Mouse (Mus musculus) liver, embryonic 11.5 days (tissue): Measurements from ENCODE around the gene P4ha2. TPM values are rescaled to one million over a fixed set of nuclear protein-coding genes. Genes with fewer than 3 reads are reported as not detected.
A peak's percentile ranks its signal among the peaks of the same experiment; 100 is the strongest.

Source experiments
- ATAC-seq: fragments of 200-750 bp; cut with Nextera tagmentation; replicated peaks from 2 replicates; pipeline ENCODE4 v1.8.0; 2017; ENCODE audit warnings: moderate number of reproducible peaks, mild to moderate bottlenecking, moderate TSS enrichment, moderate library complexity; ENCODE audit not compliant: low FRiP score
- DNase-seq: peaks from one replicate; pipeline ENCODE4 v3.0.0-alpha.2; 2017; ENCODE audit warnings: low spot score
- H3K27ac ChIP-seq: fragments of 300-500 bp; sonication (generic); 2 replicates; pipeline ENCODE4 v1.5.1; 2014; ENCODE audit warnings: mild to moderate bottlenecking, low read depth, low read length, control low read depth
- H3K27me3 ChIP-seq: fragments of 300-500 bp; sonication (generic); replicated peaks from 2 replicates; pipeline ENCODE4 v1.6.1; 2014; ENCODE audit warnings: low read length, mixed read lengths; ENCODE audit not compliant: control insufficient read depth, insufficient read depth
- H3K36me3 ChIP-seq: fragments of 300-500 bp; sonication (generic); 2 replicates; pipeline ENCODE4 v1.6.1; 2014; ENCODE audit warnings: mild to moderate bottlenecking, low read length, moderate library complexity, mixed read lengths; ENCODE audit not compliant: control insufficient read depth, insufficient read depth
- H3K4me1 ChIP-seq: fragments of 300-500 bp; sonication (generic); replicated peaks from 2 replicates; pipeline ENCODE4 v1.6.1; 2014; ENCODE audit warnings: low read length, mixed read lengths; ENCODE audit not compliant: control insufficient read depth, insufficient read depth
- H3K4me2 ChIP-seq: fragments of 300-500 bp; sonication (generic); 2 replicates; pipeline ENCODE4 v1.6.1; 2014; ENCODE audit warnings: mild to moderate bottlenecking, control low read depth, moderate library complexity
- H3K4me3 ChIP-seq: fragments of 300-500 bp; sonication (generic); 2 replicates; pipeline ENCODE4 v1.5.1; 2014; ENCODE audit warnings: low read depth, low read length, control low read depth
- H3K9ac ChIP-seq: fragments of 300-500 bp; sonication (generic); 2 replicates; pipeline ENCODE4 v1.6.1; 2014; ENCODE audit warnings: low read depth, low read length, control low read depth
- H3K9me3 ChIP-seq: fragments of 300-500 bp; sonication (generic); 2 replicates; pipeline ENCODE4 v1.6.1; 2016; ENCODE audit warnings: low read length, inconsistent platforms, mixed read lengths; ENCODE audit not compliant: control insufficient read depth
- WGBS: fragments of 180-500 bp; shearing (Covaris S2); extraction: QIAGEN DNeasy Blood & Tissue Kit; methylation state at CpG from one replicate; pipeline ENCODE4 v1.1.7; 2014; 5-methylcytosine and 5-hydroxymethylcytosine counted together
- polyA plus RNA-seq: library from polyadenylated mRNA; unstranded; fragments of >200 nt; fragmentation: Nextera tagmentation; extraction: Ambion mirVana; gene quantifications from 2 replicates; pipeline ENCODE4 v1.2.1, GENCODE M21; 2014

P4ha2 gene
- polyA plus RNA-seq, 1 experiment from 2014 or later, result 25.7 TPM

DNA sequence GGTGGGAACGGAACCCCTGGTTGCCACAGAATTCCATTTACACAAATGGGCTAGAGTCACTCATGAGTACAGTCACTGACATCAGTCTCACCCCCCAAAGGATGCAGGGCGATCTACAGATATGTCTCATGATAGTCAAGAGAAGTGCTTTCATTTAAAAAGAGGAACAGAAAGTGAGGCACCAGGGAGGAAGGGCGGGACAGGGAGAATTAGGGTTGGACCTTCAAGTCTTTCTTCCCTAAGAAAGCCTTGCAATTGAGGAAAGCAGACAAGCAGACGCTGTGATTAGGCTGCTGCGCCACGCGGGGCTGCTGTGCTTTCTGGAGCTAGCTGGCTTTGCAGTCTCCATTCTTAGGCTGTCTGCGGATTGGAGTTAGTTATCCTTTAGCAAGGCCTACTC is 8.2 kb upstream of the P4ha2 start:
- DNase-seq (no peak), ATAC-seq (no peak)
- no peaks in the 10 kb centered on the region for H3K36me3 ChIP-seq
- H3K4me1 ChIP-seq, result peaks cover 4% of the 10 kb centered on the region; the same call in 1 of the 2 replicates
- H3K9ac ChIP-seq, result no peak overlapping the region
- no peaks in the 10 kb centered on the region for H3K9me3 ChIP-seq
- no peaks in the 10 kb centered on the region for H3K27me3 ChIP-seq
- H3K4me3 ChIP-seq, result no peak overlapping the region
- H3K4me2 ChIP-seq, result no peak overlapping the region
- H3K27ac ChIP-seq, result no peak overlapping the region
- 46% methylated on average over 8 of the region's 8 CpGs for WGBS

DNA sequence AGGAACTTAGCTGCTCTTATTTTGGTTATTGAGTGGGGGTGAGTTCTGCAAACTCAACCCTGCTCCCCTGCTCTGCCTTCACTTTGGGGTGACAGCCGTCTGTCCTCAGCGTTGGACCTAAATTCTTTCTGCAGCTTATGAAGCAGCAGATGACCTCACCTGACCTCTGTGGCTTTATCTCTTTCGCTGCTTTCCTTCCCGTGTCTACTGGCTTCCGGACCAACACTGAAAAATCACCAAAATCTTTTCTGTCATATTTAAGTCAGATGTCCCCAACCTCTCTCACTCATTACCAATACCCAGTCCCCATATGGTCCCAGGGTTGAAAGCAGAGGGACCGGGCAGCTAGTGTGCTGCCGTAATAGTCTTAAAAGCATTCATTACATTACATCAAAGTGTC is 7.7 kb upstream of the P4ha2 start:
- no peak overlapping the region for H3K27ac ChIP-seq
- ATAC-seq, result no peak
- no peaks in the 10 kb centered on the region for H3K9me3 ChIP-seq
- no peak overlapping the region for H3K4me2 ChIP-seq
- no peak for DNase-seq
- peaks cover 4% of the 10 kb centered on the region; the same call in 1 of the 2 replicates for H3K4me1 ChIP-seq
- no peak overlapping the region for H3K4me3 ChIP-seq
- WGBS, result 33% methylated on average over 7 of the region's 7 CpGs
- no peaks in the 10 kb centered on the region for H3K36me3 ChIP-seq
- H3K27me3 ChIP-seq, result no peaks in the 10 kb centered on the region
- no peak overlapping the region for H3K9ac ChIP-seq

DNA sequence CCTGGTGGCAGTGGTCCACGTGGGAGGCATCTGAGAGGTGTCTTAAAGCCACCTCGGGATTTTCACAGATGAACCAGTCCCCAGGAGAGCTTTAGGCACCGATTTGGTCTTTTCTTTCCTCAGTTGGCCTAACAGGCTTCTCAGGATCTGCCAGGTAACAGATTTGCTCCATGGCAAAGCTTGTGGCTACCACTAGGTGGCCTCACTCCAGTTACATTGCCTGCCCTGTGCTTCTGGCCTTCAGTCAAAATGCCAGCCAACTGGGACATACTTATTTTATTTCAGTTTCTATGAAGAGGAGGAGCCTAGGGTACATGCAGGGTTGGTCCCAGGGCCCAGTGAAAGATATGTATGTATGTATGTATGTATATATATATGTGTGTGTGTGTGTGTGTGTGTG is 6.9 kb upstream of the P4ha2 start:
- Histone ChIP-seq H3K4me3 (no peak overlapping the region), H3K9ac (no peak overlapping the region), H3K4me1 (peaks cover 4% of the 10 kb centered on the region; the same call in 1 of the 2 replicates), H3K27me3 (no peaks in the 10 kb centered on the region), H3K9me3 (no peaks in the 10 kb centered on the region), H3K36me3 (no peaks in the 10 kb centered on the region), H3K27ac (no peak overlapping the region), H3K4me2 (no peak overlapping the region)
- 3% methylated on average over 3 of the region's 3 CpGs for WGBS
- ATAC-seq, result no peak
- no peak for DNase-seq

DNA sequence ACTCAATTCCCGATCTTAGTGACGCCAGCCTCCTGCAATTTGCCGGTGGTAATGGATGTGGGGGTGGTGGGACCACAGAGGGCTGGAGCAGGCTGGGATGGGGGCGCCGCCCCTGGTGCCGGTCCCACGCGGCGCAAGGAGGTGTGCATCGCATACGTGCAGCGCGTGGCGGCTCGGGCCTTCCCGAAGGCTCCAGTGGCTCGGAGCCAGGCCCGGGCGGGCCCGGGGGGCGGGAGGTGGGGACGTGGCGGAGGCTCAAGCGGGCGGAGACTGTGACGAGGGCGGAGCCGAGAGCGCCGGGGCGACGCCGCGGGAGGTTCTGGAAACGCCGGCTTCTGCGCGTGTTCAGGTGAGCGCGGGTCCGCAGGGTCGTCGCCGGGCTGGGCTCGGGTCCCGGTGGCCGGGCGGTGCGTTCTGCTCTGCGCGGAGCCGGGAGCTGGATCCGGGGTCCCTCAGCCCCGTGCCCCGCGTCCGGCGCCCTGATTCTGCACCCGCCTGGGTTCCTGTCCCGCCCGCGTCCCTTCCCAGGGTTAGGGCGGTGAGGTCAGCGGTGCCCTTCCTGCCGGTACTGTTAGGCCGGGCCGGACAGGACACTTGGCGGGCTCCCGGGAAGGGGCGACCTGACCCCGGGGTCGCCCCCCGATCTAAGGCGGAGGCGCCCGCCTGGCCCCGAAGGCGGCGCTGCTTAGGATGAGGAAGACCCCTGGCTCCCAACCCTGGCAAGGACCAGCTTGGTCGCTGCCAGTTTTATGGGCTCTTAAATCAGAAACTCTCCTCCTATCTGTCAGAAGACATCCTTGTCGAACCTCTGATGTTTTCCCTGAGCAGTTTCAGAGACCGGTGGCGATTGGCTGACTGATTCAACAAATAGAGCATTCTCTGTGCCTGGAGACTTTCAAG is 1.0 kb downstream of the P4ha2 start:
- peak; percentile 74 for ATAC-seq
- no peak overlapping the region for H3K27ac ChIP-seq

DNA sequence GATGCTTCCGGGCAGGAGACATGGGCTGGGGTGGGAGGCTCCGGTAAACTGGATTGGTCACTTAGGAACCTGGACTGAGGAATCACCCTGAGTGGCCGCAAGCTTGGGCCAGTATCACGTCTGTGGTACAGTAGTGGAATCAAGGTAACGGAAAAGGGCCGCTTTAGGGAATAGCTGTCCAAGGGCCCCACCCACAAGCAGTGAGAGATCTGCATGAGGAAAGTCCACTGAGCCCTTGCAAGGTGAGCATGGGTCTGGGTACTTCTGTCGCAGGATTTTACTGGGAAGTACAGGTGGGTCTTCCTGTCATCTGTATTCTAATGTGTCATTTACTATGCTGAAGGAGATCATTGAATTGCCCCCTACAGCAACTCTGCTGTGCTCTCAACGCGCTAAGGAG is 1.8 kb downstream of the P4ha2 start:
- Histone ChIP-seq H3K36me3 (no peaks in the 10 kb centered on the region), H3K27ac (no peak overlapping the region), H3K9me3 (no peaks in the 10 kb centered on the region), H3K4me2 (peak overlapping the region; percentile 99), H3K4me3 (peak overlapping the region; percentile 68), H3K4me1 (peaks cover 15% of the 10 kb centered on the region), H3K9ac (no peak overlapping the region), H3K27me3 (peaks cover 23% of the 10 kb centered on the region)
- no peak for DNase-seq
- no peak for ATAC-seq
- WGBS, result 70% methylated on average over 9 of the region's 9 CpGs

More for the DNA sequence above, 1.0 kb downstream of the P4ha2 start:
- Histone ChIP-seq H3K4me1 (peaks cover 15% of the 10 kb centered on the region), H3K36me3 (no peaks in the 10 kb centered on the region), H3K4me3 (peak overlapping the region; percentile 68), H3K4me2 (peak overlapping the region; percentile 99), H3K27me3 (peaks cover 23% of the 10 kb centered on the region), H3K9ac (peak overlapping the region; percentile 56), H3K9me3 (no peaks in the 10 kb centered on the region)
- under 1% methylated on average over 73 of the region's 83 CpGs for WGBS
- peak; percentile 70 for DNase-seq

DNA sequence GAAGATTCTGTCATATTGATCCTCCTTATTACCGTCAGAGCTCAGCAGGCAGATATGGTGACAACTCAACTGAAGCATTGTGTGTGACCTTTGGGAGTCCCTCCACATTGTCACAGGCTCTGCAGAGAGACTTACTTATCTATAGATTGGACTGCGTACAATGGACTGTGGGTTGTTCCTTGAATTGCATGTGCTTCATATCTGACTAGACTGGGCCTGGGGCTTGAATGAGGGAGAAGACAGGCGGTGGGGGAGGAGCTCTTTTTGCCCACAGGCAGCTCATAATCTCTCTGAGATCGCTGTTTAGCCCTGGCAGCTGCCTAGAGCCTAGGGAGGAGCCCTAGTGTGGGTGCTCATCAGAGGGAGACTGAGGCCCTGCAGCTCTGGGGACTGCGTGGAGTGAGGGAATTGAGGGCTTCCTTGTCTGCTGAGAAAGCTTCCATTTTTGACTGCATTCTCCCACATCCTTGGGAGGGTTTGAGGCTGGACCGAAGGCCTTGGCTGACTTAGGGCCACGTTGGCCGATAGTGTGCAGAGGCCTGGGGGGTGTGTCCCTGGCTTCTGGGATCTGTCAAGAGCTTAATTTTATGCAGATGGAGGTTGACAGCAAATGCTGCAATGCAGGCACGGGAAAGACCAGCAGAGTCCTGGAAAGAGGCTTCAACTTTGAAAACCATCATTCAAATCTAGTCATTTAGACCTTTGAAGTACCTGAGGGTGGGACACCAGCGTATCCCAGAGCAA is 3.0 kb downstream of the P4ha2 start:
- Histone ChIP-seq H3K4me2 (no peak overlapping the region), H3K4me3 (no peak overlapping the region), H3K27ac (no peak overlapping the region), H3K27me3 (peaks cover 23% of the 10 kb centered on the region), H3K4me1 (peaks cover 15% of the 10 kb centered on the region), H3K36me3 (no peaks in the 10 kb centered on the region), H3K9ac (no peak overlapping the region), H3K9me3 (no peaks in the 10 kb centered on the region)
- ATAC-seq (no peak), DNase-seq (no peak)
- WGBS, result 52% methylated on average over 10 of the region's 10 CpGs

DNA sequence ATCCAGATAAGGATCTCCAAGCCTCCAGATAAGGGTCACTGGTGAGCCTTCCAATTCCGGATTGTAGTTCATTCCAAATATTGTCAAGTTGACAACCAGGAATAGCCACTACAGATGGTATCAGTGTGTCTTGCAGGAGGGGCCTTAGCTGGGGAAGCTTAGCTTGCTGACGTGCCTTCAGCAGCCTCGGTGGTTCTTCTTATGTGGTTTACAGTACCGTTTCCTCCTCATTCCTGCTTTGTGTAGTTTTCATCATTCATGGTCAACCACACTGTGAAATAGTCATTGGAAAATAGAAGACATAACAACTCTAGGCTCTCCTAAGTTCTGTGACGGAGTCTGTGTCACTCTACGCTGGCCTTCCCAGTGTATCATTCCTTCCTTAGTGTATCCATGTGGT is 5.1 kb downstream of the P4ha2 start:
- H3K27me3 ChIP-seq, result peaks cover 20% of the 10 kb centered on the region
- no peaks in the 10 kb centered on the region for H3K9me3 ChIP-seq
- H3K4me1 ChIP-seq, result peaks cover 15% of the 10 kb centered on the region
- no peaks in the 10 kb centered on the region for H3K36me3 ChIP-seq
- H3K4me3 ChIP-seq, result no peak overlapping the region
- H3K27ac ChIP-seq, result no peak overlapping the region
- no peak overlapping the region for H3K4me2 ChIP-seq
- WGBS, result 67% methylated on average over 6 of the region's 6 CpGs
- H3K9ac ChIP-seq, result no peak overlapping the region
- ATAC-seq (no peak), DNase-seq (no peak)

DNA sequence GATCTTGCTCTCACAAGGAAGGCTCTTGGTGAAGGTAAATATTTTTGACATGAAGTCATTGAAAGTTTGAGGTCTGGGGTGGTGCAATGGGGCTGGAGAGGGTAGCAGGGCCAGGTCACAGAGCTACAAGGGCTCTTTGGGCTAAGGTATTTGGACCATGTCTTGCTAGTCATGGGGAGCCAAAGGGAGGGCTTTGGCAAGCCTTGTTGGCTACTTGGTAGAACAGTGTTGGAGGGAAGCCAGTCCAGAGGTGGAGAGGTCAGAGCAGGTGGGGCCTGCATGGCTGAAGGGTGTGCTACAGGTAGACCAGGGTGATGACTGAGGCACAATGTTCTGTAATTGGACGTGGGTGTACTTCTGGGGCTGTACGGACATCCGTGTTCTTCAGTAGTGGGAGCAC is 6.8 kb downstream of the P4ha2 start:
- ATAC-seq, result no peak
- Histone ChIP-seq H3K4me2 (no peak overlapping the region), H3K4me3 (no peak overlapping the region), H3K27me3 (peaks cover 4% of the 10 kb centered on the region), H3K36me3 (no peaks in the 10 kb centered on the region), H3K9ac (no peak overlapping the region), H3K27ac (no peak overlapping the region), H3K4me1 (peaks cover 6% of the 10 kb centered on the region), H3K9me3 (no peaks in the 10 kb centered on the region)
- no peak for DNase-seq
- WGBS, result 86% methylated on average over 3 of the region's 3 CpGs
